Mouse (Mus musculus) gastrocnemius, postnatal 36 days (tissue): ENCODE results near the gene Olfr135. TPM values are rescaled to one million over a fixed set of nuclear protein-coding genes. Genes with fewer than 3 reads are reported as not detected.

ENCODE experiments used
- DNase-seq, 2 experiments: peaks; one replicate each; pipeline ENCODE4 v3.0.0; 2022
- intact Hi-C: fragments of 180-260 bp; cut with DNase I; formaldehyde crosslinking; loops from one replicate; pipeline ENCODE4 v1.15.1; 2025
- long read RNA-seq, 2 experiments: library from polyadenylated mRNA; stranded (forward); transcript quantifications; one replicate each; pipeline ENCODE4 v2.0.0; 2021
- total RNA-seq, 2 experiments: library from RNA; stranded (reverse); gene quantifications; 2 replicates each; pipeline ENCODE4 v1.2.3; 2021

Olfr135 gene
- not detected for total RNA-seq
- long read RNA-seq, experiment 1, result 0 reads
- long read RNA-seq, experiment 2, result 0 reads

- intact Hi-C loops, result no loop called here
- no peak for DNase-seq
Observed at GRCm38 (mm10) chr17:38204035-38204434, at the start of gene Olfr135. Gene Olfr135, plus strand, starts transcription at chr17:38204335.

DNA sequence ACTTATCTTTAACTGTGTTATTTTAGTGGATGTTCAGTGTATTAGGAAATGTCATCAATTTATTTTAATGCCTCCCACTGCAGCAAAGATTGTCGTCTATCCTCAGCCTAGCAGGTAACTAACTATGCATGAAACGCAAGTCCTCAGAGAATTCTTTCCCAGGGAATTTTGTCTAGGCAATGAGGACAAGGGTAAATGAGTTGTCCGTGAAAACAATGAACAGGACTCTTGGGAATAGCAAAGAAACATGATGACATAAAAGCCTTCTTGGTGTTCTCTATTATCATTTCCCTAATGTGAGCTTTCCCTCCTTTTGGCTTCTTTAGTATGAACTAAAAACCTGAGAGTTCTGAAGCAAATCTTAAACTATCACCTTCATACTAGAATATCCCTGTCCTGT is 33.0 kb upstream of the Olfr135 start, which contains the start of gene Olfr134:
Gene Olfr134, plus strand, starts transcription at position 301 of the 400 bp plus-strand sequence.
- DNase-seq, result no peak
- intact Hi-C loops, result no loop called here

Other genes starting within 250 kb of the Olfr135 start
- gene Olfr129, start 144.3 kb upstream of the Olfr135 start, total RNA-seq, result not detected
- gene Olfr130, start 140.4 kb upstream of the Olfr135 start, total RNA-seq, result not detected
- gene Olfr131, start 115.6 kb upstream of the Olfr135 start, total RNA-seq, result not detected
- not detected for gene Olfr132, start 69.8 kb upstream of the Olfr135 start, total RNA-seq
- not detected for gene Olfr133, start 59.1 kb upstream of the Olfr135 start, total RNA-seq
- not detected for gene Olfr134, start 32.9 kb upstream of the Olfr135 start, total RNA-seq
- gene Olfr138, start 56.7 kb downstream of the Olfr135 start, total RNA-seq, result not detected
- gene Olfr137, start 103.2 kb downstream of the Olfr135 start, total RNA-seq, result not detected
- gene Olfr136, start 125.5 kb downstream of the Olfr135 start, total RNA-seq, result not detected
- gene Esp36, start 215.8 kb downstream of the Olfr135 start, total RNA-seq, result not detected